Mouse (Mus musculus): ENCODE data around the gene Foxb1. TPM values are rescaled to one million over a fixed set of nuclear protein-coding genes. Genes with fewer than 3 reads are reported as not detected.

Foxb1 gene
- polyA plus RNA-seq, 1 experiment from 2014 or later, result 5.5 TPM

DNA sequence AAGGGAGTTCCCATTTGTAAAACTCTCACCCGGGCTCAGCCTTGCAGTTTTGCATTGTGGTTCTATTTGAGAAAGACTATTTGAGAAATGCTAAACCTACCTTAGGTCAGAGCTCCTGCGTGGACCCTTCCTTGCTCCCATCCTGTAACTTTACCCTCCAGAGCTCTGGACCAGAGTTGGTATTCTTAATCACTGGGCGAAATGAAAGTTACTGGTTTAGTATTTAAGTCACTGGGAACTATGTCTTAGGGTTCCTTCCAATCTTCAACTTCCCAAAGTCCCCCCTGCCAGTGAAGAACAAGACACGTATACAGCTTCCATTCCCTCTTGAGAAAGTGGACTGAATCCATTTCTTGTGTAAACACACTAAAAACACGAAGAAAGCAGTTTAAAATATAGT is 5.6 kb downstream of the Foxb1 start:
- no peak for ATAC-seq (ENCODE audit: low FRiP score)
- Histone ChIP-seq H3K4me3 (no peak overlapping the region), H3K9ac (no peak overlapping the region), H3K27ac (no peak overlapping the region), H3K27me3 (peaks cover 53% of the 10 kb centered on the region), H3K9me3 (replicated peaks) (no peaks in the 10 kb centered on the region), H3K4me1 (peaks cover 33% of the 10 kb centered on the region), H3K36me3 (no peaks in the 10 kb centered on the region), H3K4me2 (replicated peaks) (no peak overlapping the region)
- 11% methylated on average over 5 of the region's 5 CpGs for WGBS

GRCm38 (mm10) chr9:69754712-69755111 is 6.0 kb downstream of the Foxb1 start:
- 5% methylated on average over 5 of the region's 5 CpGs for WGBS
- peak; percentile 51; the same call in 1 of the 2 replicates for ATAC-seq (ENCODE audit: low FRiP score)
- H3K9ac ChIP-seq, result no peak overlapping the region
- H3K9me3 ChIP-seq (replicated peaks), result no peaks in the 10 kb centered on the region
- no peaks in the 10 kb centered on the region for H3K36me3 ChIP-seq
- peaks cover 49% of the 10 kb centered on the region for H3K27me3 ChIP-seq
- H3K4me3 ChIP-seq, result no peak overlapping the region
- peaks cover 29% of the 10 kb centered on the region for H3K4me1 ChIP-seq
- H3K4me2 ChIP-seq (replicated peaks), result no peak overlapping the region
- H3K27ac ChIP-seq, result no peak overlapping the region

DNA sequence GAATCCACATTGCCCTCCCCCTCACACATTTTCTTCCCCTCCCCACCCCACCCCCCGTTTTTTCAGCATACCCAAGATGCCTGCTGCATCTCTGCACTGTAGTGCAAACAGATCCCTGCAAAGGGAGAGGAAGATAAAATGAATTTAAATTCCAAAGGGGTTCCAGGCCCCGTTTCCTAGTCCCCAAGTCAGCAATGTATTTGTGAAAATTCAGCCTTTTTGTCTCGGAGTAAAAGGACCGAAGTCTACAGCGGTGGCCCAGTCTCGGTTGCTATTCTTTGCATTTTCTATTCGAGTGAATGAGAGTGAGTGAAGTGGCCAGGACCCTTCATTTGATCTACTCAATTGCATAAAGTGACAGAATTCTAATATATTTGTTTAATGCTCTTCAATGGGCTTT is 6.4 kb downstream of the Foxb1 start:
- 5% methylated on average over 7 of the region's 7 CpGs for WGBS
- no peak overlapping the region for H3K4me2 ChIP-seq (replicated peaks)
- no peak overlapping the region for H3K27ac ChIP-seq

DNA sequence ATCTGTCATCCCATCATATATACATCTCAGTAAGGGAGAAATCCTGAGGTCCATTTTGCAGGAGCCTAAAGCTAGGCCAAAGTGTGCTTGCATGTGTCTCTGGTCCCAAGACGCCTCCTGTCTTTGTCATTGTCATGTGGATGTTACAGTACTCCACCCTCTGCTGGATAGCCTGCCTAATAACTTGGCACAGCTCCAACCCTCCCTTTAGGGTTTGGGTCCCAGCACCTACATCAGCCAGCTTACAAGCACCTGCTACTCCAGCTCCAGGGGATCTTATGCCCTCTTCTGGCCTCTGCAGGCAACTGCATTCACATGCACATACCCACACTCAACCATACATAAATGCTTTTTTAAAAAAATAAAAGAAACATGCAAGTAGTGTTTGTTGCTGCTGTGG is 12.8 kb downstream of the Foxb1 start:
- WGBS, result 86% methylated on average over 1 of the region's 1 CpGs
- Histone ChIP-seq H3K4me2 (replicated peaks) (no peak overlapping the region), H3K9ac (no peak overlapping the region), H3K4me1 (no peaks in the 10 kb centered on the region), H3K27ac (no peak overlapping the region), H3K36me3 (no peaks in the 10 kb centered on the region), H3K9me3 (replicated peaks) (no peaks in the 10 kb centered on the region), H3K4me3 (no peak overlapping the region), H3K27me3 (peaks cover 4% of the 10 kb centered on the region; the same call in 1 of the 2 replicates)
- no peak for ATAC-seq (ENCODE audit: low FRiP score)

More for the DNA sequence above, 6.4 kb downstream of the Foxb1 start:
- Histone ChIP-seq H3K9me3 (replicated peaks) (no peaks in the 10 kb centered on the region), H3K4me1 (peaks cover 25% of the 10 kb centered on the region), H3K9ac (no peak overlapping the region), H3K27me3 (peaks cover 45% of the 10 kb centered on the region), H3K36me3 (no peaks in the 10 kb centered on the region), H3K4me3 (no peak overlapping the region)
- peak; percentile 72 for ATAC-seq (ENCODE audit: low FRiP score)

- Histone ChIP-seq H3K4me1 (no peaks in the 10 kb centered on the region), H3K4me3 (no peak overlapping the region), H3K27ac (no peak overlapping the region), H3K4me2 (replicated peaks) (no peak overlapping the region), H3K36me3 (no peaks in the 10 kb centered on the region), H3K27me3 (0 out of 2 replicates have a peak, but pooled peaks cover 3% of the 10 kb centered on the region), H3K9ac (no peak overlapping the region), H3K9me3 (replicated peaks) (no peaks in the 10 kb centered on the region)
- WGBS, result 57% methylated on average over 5 of the region's 5 CpGs
- no peak for ATAC-seq (ENCODE audit: low FRiP score)
Observed at GRCm38 (mm10) chr9:69728736-69729135, 32.0 kb downstream of the Foxb1 start.

DNA sequence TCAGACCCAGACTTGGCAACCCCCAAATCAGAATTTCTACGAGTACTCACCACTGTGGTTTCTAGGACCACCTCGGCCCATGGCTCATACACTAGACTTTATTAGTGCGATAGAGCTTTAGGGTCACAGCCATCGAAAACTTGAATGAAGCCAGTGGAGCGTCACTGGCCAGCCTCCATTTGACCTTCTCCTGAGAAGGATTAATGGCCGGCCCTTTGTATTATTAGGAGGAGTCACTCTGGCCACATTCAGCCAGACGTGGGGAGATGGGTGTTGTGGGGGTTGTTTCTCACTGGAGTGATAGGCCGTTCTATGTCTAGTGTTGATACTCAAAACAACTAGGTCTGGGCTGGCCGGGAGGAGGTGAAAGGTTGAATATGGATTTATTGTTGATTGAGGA is 42.3 kb downstream of the Foxb1 start:
- H3K9me3 ChIP-seq (replicated peaks), result no peaks in the 10 kb centered on the region
- H3K27ac ChIP-seq, result no peak overlapping the region
- no peak for ATAC-seq (ENCODE audit: low FRiP score)
- H3K27me3 ChIP-seq, result no peaks in the 10 kb centered on the region
- H3K36me3 ChIP-seq, result no peaks in the 10 kb centered on the region
- WGBS, result 44% methylated on average over 9 of the region's 9 CpGs
- H3K9ac ChIP-seq, result no peak overlapping the region
- no peak overlapping the region for H3K4me2 ChIP-seq (replicated peaks)
- H3K4me3 ChIP-seq, result no peak overlapping the region
- H3K4me1 ChIP-seq, result peaks cover 21% of the 10 kb centered on the region

DNA sequence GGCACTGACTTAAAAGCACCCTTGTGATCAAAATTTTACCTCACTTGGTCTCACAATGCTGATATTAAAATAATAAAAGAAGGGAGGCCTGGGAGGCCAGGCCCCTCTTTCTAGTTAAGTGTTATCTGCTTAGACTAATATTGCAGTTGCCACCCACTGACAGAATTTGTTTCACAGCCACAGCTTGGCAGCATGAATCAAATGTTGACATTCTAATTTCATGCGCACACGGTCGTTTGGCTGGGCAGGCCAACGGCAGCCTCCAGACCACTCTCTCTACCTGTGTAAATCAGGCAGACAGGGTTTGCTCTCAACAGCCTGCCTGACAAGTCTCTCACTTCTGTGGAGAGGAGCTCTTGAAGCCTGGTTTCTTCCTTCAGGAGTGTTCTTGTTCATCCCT is 44.4 kb downstream of the Foxb1 start:
- Histone ChIP-seq H3K36me3 (no peaks in the 10 kb centered on the region), H3K4me1 (peaks cover 28% of the 10 kb centered on the region), H3K4me3 (no peak overlapping the region), H3K9me3 (replicated peaks) (no peaks in the 10 kb centered on the region), H3K27me3 (no peaks in the 10 kb centered on the region), H3K9ac (no peak overlapping the region), H3K4me2 (replicated peaks) (no peak overlapping the region), H3K27ac (no peak overlapping the region)
- 14% methylated on average over 4 of the region's 4 CpGs for WGBS
- ATAC-seq (ENCODE audit: low FRiP score), result no peak

- Histone ChIP-seq H3K4me3 (no peak overlapping the region), H3K27ac (peak overlapping the region; percentile 69; the same call in 1 of the 2 replicates), H3K27me3 (no peaks in the 10 kb centered on the region), H3K4me2 (replicated peaks) (no peak overlapping the region), H3K4me1 (peaks cover 28% of the 10 kb centered on the region), H3K36me3 (no peaks in the 10 kb centered on the region), H3K9ac (no peak overlapping the region), H3K9me3 (replicated peaks) (no peaks in the 10 kb centered on the region)
- no peak for ATAC-seq (ENCODE audit: low FRiP score)
- WGBS, result 8% methylated on average over 12 of the region's 12 CpGs
Observed at GRCm38 (mm10) chr9:69715445-69715844, 45.3 kb downstream of the Foxb1 start.

DNA sequence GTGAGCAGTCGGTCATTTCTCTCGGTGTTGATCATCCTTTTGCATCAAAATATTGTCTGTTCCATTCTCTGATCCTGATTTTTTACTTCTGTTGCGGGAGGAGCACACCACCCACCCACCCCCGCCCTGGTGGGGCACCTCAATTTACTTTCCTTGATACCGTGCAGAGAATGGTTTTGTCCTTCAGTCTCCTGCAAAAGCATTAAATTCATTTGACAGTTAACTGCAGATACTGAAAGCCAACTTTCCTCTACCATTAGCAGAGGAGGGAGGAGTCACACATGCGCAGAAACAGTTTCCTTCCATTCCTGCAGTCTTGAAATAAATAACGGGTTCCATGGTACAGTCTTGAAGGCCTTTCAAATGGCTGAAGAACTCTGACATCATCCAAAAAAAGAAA is 46.4 kb downstream of the Foxb1 start:
- H3K4me3 ChIP-seq, result no peak overlapping the region
- WGBS, result 27% methylated on average over 7 of the region's 7 CpGs
- peaks cover 28% of the 10 kb centered on the region for H3K4me1 ChIP-seq

DNA sequence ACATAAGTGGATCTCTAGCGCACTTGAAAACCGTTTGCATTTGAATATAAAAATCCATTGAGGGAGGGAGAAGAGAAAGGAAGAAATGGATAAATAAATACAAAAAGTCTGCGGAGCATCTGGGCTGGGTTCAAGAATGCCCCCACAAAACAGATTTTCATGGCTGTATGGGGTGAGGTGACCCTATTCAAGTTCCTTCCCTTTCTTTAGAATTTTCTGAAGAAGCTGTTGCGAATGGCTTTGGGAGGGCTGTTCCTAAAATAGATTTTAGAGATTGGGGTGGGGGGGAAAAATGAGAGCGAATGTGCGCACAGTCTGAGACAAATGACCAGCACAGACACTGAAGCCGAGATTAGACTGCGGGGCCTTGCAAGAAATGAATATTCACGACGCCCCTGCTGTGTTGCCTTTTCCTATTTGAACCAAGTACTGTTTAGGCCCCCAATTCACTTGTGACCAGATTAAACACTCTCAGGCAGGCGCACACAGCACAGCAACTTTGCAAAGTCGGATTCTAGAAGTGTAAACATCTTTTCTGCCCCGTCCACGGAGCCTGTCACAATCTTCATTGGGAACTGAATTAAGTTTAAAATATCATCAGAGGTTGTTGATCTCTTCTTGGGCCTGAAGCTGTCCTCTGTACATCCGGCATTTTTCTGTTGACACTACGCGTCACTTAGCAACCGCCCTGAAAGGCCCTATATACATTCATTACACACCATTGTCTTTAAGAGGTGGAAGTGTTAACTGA is 47.0 kb downstream of the Foxb1 start:
- Histone ChIP-seq H3K4me3 (no peak overlapping the region), H3K27ac (peak overlapping the region; percentile 69)

More for the DNA sequence above, 46.4 kb downstream of the Foxb1 start:
- H3K27ac ChIP-seq, result peak overlapping the region; percentile 69
- no peaks in the 10 kb centered on the region for H3K27me3 ChIP-seq
- H3K9ac ChIP-seq, result no peak overlapping the region
- H3K9me3 ChIP-seq (replicated peaks), result no peaks in the 10 kb centered on the region
- peak; percentile 38; the same call in 1 of the 2 replicates for ATAC-seq (ENCODE audit: low FRiP score)
- no peaks in the 10 kb centered on the region for H3K36me3 ChIP-seq
- H3K4me2 ChIP-seq (replicated peaks), result peak overlapping the region; percentile 41

GRCm38 (mm10) chr9:69712714-69713525 is 47.8 kb downstream of the Foxb1 start:
- Histone ChIP-seq H3K36me3 (no peaks in the 10 kb centered on the region), H3K27ac (peak overlapping the region; percentile 69), H3K9ac (no peak overlapping the region), H3K4me1 (peaks cover 28% of the 10 kb centered on the region), H3K4me2 (replicated peaks) (peak overlapping the region; percentile 41; the same call in 1 of the 2 replicates), H3K27me3 (no peaks in the 10 kb centered on the region), H3K9me3 (replicated peaks) (no peaks in the 10 kb centered on the region), H3K4me3 (no peak overlapping the region)
- ATAC-seq (ENCODE audit: low FRiP score), result no peak
- 18% methylated on average over 12 of the region's 12 CpGs for WGBS

More for the DNA sequence above, 47.0 kb downstream of the Foxb1 start:
- no peaks in the 10 kb centered on the region for H3K27me3 ChIP-seq
- no peaks in the 10 kb centered on the region for H3K36me3 ChIP-seq
- WGBS, result 16% methylated on average over 18 of the region's 18 CpGs
- peak; percentile 89 for ATAC-seq (ENCODE audit: low FRiP score)
- no peaks in the 10 kb centered on the region for H3K9me3 ChIP-seq (replicated peaks)
- H3K4me1 ChIP-seq, result peaks cover 28% of the 10 kb centered on the region
- peak overlapping the region; percentile 41 for H3K4me2 ChIP-seq (replicated peaks)
- H3K9ac ChIP-seq, result no peak overlapping the region
